11 mouse cellular contexts compared by ENCODE assay signal in the genomic region with DNA sequence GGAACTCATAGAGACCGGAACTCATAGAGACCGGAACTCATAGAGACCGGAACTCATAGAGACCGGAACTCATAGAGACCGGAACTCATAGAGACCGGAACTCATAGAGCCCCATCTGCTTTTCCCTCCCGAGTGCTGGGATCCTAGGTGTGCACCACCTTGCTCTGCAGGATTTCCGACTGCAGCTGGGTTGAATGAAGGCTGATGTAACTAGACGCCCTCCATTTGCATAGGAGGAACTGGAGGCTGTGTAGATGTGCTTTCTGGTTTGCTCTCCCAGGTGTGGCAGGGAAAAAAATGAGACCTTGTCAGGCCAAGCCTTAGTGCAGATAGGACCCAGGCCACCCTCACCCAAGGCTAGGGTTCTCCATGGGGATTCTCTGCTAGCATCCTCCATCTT.
"Had no signal": no experiment of that assay in that cellular context is flagged by ENCODE, and none has a peak within 500 bp of the region (broad histone marks: within the 10 kb centered on the region; RNA-seq: fewer than 3 reads in every experiment).

No protein-coding gene starts in this region.

- H3K4me1 ChIP-seq: midbrain, embryonic 15.5 days; neural tube, embryonic 12.5 days had no signal

- ATAC-seq: midbrain, embryonic 15.5 days had no signal

- DNase-seq: kidney, adult 18-20 months; kidney, postnatal 14 days; layer of hippocampus, postnatal 36 days; lung, adult 18-20 months; lung, postnatal 36 days; thymus, postnatal 4 days had no signal

- H3K27me3 ChIP-seq: limb, embryonic 15.5 days; midbrain, embryonic 15.5 days; neural tube, embryonic 12.5 days had no signal

- H3K36me3 ChIP-seq: midbrain, embryonic 15.5 days; neural tube, embryonic 12.5 days had no signal

- H3K4me2 ChIP-seq: limb, embryonic 15.5 days; midbrain, embryonic 11.5 days; midbrain, embryonic 15.5 days; neural tube, embryonic 12.5 days had no signal

- H3K9ac ChIP-seq: limb, embryonic 15.5 days; liver, embryonic 14.5 days; midbrain, embryonic 15.5 days; neural tube, embryonic 12.5 days had no signal

- H3K27ac ChIP-seq: limb, embryonic 15.5 days; liver, embryonic 14.5 days; midbrain, embryonic 15.5 days; neural tube, embryonic 12.5 days had no signal

- H3K9me3 ChIP-seq: limb, embryonic 15.5 days; midbrain, embryonic 15.5 days; neural tube, embryonic 12.5 days had no signal

- H3K4me3 ChIP-seq: limb, embryonic 15.5 days; midbrain, embryonic 15.5 days; neural tube, embryonic 12.5 days had no signal
